21 mouse cellular contexts compared by ENCODE assay signal in genomic region chr17:43050619-43051018, GRCm38 (mm10).
"Had no signal": no experiment of that assay in that cellular context is flagged by ENCODE, and none has a peak within 500 bp of the region (broad histone marks: within the 10 kb centered on the region; RNA-seq: fewer than 3 reads in every experiment).

No protein-coding gene starts in this region.

- DNase-seq: cerebellum, adult 8-10 months; cerebellum, adult 9-10 months; cerebellum, adult 9-11 months; cerebellum, postnatal 10 days; cerebellum, postnatal 14 days; cerebellum, postnatal 25 days; cerebellum, postnatal 36 days; embryo, embryonic 11 days; forebrain, postnatal 0 days; gastrocnemius, adult 2 months; gastrocnemius, postnatal 10 days; gastrocnemius, postnatal 14 days; gastrocnemius, postnatal 25 days; gastrocnemius, postnatal 36 days; heart, adult 11 months; heart, adult 18-20 months; heart, adult 2 months had no signal

- ATAC-seq: forebrain, embryonic 13.5 days; forebrain, embryonic 14.5 days; forebrain, embryonic 15.5 days; forebrain, embryonic 16.5 days; forebrain, postnatal 0 days had no signal
